Mouse (Mus musculus): ENCODE measurements around the gene Zmiz1. TPM values are rescaled to one million over a fixed set of nuclear protein-coding genes. Genes with fewer than 3 reads are reported as not detected.

Gene Zmiz1
- total and polyA plus RNA-seq, 3 experiments, result 90.8 to 142 (median 95.8) TPM

DNA sequence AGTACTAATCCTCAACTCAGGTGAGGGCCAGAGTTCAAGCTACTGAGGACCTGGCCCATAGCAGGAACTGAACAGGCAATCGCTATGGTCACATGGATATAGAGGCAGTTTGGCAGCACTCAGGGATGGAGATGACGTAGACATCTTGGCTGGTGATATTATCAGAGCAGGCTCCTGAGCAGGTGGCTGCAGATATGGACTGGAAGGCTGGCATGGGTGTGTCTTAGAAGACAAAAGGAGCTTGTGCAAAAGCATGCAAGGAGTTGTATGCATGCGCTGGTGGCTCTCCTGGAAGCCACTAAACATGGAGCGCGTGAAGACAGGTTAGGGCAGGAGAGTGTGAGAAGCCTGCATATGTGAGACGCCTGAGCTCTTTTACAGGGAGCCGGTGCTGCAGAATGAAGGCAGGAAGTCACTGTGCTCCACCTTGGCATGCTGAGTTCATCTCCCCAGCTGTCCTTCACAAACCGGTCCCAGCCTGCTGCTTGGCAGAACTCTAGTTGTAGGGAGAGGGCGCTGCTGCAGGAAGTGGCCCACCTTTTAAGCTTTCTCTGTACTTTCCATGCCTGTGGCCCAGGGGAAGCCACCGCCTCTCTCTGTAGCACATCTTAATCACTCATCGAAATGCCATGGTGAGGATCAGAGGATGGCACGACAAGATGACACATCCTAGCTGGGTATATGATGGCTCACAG lies 4.8 kb upstream of the Zmiz1 start:
- peak; percentile 20 for DNase-seq

DNA sequence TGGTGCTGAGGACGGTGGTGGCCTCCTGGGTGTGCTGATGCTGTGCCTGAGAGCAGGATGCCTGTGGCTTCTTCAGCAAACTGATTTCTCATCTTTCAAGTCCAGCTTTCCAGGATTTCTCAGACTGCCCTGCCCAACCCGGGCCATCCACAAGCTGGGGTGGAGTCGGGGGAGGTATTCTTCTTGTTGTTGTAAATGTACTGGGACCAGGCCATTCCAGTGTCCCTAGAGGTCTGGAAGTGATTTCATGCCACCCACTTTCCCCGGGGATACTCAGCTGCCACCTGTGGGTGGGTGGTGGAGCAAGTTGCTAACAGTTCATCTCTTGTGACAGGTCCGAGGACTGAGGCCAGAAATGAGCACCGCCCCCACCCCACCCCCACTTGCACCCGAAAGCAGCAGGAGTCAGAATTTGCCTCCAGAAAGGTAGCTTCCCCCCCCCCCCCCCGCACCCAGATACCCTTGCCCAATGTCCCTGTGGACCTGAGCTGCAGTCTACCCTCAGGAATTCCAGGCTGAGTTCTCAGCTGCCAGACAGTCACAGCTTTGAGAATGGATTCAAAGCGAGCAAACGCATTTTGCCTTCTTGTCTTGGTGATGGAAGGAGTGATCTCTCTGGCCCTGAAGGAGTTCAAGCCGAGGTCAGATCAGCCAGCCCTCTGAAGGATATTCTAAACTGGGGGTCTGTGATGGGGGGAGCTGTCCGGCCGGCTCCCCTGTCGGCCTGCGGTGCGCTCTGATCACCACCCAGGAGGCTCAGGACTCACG lies 2.1 kb upstream of the Zmiz1 start:
- DNase-seq, result peak; percentile 51

DNA sequence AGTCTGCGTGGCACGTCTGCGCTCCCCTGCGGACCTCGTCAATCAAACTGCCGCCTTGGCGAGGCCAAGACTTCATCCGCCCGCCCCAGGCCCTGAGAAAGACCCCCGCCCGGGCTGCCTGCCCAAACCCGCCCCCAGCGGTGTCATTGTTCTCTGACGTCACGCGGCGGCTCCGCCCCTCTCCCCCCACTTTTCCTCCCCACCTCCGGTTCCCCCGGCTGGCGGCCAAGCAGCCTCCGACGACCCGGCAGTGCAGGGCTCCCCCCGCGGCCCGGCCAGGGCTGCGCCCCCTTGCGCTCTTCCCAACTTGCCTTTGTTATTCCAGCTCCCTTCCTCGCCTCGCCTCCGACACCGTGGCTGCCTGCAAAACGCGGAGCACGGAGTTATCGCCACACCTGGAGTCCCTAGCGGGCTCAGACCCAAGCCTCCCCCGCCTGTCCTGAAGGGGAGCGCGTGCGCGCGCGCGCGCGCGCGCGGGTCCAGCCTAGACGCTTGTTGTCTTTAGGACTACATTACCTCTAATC lies 1.5 kb upstream of the Zmiz1 start:
- DNase-seq, result peak; percentile 99

DNA sequence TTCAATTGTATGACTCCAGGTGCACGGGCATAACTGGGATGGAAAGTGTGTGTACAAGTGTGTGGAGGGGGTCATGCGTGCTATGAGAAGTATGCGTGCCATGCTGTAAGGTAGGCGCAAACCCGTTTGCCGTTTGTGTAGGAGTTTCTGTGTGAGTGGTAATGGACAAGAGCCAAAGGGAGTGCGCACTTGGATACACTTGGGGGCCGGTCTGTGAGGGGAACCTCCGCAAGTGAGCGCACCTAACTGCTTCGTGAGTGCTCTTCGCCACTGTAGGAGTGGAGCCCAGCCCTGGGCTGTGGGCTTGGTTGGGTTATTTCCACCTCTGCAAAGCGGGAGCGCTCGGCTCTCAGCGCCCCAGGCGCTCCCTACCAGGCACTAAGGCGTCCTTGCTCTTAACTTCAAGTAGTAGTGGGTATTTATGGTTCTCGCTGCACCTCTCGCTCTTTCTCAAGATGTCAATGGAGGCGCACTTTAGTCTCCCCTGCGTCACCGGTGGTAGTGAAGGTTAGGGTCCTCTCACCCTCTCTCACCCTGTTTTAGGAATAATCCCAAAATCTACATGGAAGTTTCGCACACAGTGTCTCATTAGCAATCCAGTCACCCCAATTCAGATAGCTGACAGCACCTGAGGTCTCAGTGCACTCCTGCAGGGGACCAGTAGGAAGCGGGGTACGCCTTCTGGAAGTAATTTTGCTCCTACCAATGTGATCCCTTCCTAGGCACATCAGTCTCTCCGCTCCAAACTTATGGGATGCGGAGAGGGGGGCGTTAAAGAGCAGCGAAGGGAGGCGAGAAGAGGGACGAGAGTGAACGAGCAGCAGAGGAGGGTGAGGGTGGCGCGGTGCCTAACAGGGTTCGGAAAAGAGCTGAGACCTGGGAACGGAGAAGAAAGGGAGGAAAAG lies 622 bp upstream of the Zmiz1 start:
- peak; percentile 73 for DNase-seq

DNA sequence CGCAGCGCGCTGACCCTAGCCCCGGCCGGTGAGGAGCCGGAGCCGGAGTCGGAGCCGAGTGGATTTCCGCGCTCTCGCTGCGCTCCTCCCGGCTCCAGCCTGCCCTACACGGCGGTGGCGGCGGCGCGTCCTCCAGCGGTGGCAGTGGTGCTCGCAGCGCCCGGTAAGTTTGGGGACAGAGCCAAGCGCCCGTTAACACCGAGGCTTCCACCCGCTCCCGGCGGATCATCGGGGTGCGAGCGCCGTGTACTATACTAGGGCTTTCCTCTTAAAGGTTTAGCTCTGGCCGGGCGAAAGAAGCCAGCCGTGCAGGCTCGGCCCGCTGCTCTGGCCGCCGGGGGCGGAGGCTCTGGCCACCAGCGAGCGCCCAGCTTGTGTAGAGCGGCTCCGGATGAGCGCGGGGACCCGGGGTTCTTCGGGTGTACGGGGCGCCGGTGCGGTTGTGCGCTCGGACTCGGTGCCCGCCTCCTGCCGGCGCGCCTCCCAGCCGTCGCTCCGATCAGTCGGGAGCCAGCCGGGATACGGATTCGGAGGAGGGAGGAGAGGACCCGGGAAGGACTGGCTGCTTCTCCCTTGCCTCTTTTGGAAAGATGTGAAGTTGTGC lies 511 bp downstream of the Zmiz1 start:
- DNase-seq, result no peak

DNA sequence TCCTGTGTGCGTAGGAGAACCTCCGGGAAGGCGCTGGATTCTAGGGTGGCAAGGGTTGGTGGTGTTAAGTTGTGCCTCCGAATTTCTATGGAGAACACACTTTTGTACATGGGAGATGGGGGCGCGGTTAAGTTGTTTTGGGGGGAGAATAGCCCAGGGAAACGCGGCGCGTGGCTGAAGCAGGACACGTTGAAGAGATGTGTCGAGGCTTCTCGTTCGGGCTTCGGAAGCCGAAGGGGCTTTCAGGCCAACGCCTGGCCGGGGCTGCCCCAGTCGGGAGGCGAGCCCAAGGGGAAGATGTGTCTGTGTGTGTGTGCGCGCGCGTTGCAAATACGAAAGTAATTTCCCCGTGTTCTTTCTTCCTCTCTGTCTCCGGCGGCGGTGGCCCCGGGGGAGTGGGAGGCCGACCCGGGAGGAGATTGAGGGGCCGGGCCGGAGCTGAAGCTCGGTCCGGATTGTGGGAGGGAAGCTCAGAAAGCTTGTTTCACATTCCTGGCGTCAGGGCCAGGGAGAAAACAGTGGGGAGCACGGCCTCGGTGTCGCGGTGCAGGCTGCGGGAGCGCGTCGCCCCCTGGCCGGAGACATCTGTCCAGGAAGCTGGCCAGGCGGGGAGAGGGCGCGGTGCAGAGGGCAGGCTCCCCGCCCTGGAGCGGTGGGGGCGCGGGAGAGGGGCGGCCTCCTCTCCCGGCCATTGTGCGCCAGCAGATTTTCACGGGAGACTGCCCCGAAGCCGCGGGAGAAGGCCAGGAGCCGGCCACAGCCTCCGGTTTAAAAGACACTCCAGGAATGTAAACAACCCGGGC lies 1.2 kb downstream of the Zmiz1 start:
- peak; percentile 83 for DNase-seq

DNA sequence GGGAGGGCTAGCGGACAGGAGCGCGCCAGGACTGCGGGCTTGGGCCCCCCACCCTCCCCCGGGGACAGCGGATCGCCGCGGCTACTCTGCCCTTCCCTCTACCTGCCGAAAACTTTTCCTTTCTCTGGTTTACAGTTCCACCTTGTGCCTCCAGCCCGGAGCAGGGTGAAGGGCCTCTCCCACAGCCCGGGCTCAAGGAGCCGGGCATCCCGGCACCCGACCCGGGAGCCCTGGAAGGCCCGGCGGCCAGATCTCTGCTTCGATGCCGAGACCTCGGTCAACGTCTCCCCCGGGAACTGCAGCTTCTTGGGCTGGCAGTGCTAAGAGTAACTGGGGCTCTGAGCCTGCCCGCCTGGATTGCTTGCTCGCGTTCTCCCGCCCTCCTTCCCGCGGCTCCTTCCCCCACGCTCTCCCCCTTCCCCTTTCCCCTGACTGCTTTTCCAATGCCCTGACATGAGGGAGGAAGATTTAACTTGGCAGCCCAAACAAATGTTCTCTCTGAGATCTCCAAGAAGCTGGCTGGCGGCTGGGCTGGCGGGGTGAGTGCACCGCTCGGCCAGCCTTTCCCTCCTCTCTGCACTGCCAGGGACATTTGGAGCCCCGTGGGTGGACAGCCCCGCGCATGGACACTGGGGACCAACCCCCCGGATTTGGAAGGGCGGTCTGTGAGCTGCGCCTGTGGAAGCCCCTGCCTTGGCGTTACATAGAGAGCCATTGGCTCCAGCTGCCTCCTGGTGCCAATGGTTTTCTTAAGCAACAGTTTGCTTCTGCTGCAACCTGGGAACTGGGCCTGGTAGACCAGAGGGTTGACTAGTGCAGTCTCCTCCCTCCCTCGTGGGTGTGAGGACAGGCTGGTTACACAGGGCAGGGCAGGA lies 2.1 kb downstream of the Zmiz1 start:
- peak; percentile 92 for DNase-seq

DNA sequence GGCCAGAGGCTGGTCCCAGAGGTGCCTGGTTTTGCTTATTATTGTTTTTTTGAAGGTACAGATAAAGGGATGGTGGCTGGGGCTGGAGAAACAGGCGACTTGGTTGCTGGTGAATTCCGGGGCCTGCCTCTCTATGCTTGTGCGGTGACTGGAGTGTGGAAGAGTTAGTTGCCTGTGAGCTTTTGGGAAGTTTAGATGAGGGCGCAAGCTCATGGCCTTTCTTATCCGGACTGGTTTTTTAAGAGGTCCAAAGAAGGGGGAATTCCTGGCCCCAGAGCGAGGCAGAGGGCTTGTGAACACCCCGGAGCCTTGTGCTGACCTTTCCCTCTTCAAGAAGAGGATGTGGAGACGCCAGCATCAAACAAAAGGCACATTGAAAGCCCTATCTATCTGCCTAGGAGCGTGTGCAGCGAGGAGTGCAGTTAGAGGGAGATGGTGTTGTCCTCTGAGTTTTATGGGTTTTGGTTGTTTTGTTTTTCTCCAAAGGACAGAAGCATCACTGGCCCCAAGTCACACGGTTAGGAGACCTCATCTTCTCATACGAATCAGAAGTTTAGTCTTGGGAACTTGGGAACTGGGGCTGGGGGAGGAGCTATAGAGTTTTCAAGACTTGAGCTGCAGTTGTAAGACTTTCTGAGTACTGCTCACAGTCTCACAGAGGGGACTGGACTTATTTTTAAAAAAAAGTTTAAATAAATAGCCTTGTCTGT lies 2.8 kb downstream of the Zmiz1 start:
- DNase-seq, result no peak

DNA sequence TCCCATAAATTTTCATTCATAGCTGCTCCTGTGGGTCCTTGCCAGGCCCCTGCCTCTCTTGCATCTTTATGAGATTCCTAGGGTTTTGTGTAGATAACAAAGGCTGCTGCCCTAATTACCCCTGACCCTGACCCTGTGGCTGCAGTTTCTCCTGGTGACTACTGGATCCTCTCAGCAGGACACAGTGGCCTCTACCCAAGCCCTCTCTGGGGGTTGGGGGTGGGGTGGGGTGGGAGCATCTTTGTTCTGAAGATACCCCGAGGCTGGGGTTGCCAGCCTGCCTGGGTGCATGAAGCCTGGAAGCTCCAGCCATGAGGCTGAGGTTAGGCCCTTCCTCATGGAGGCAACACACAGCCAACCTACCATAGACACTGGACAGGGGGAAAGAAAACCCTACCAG lies 4.0 kb downstream of the Zmiz1 start:
- DNase-seq, result no peak

DNA sequence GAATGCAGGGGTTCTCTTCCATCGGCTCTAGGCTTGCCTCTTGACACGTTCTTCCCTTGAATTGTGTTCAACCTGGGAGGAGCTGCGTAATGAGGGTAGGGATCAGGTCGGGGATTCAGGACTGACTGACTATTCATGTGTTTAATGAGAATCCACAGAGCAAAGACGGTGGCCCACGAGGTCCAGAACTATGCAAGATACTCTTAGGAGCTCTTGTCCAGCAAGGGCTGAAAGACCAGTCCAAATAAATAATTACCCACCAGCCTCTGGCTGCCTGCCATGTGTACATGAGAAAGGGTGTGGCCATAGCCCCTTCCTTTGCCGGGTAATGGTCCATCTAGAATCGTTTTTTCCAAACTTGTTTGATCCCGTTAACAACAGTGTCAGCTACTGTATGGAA lies 4.9 kb downstream of the Zmiz1 start:
- no peak for DNase-seq

DNA sequence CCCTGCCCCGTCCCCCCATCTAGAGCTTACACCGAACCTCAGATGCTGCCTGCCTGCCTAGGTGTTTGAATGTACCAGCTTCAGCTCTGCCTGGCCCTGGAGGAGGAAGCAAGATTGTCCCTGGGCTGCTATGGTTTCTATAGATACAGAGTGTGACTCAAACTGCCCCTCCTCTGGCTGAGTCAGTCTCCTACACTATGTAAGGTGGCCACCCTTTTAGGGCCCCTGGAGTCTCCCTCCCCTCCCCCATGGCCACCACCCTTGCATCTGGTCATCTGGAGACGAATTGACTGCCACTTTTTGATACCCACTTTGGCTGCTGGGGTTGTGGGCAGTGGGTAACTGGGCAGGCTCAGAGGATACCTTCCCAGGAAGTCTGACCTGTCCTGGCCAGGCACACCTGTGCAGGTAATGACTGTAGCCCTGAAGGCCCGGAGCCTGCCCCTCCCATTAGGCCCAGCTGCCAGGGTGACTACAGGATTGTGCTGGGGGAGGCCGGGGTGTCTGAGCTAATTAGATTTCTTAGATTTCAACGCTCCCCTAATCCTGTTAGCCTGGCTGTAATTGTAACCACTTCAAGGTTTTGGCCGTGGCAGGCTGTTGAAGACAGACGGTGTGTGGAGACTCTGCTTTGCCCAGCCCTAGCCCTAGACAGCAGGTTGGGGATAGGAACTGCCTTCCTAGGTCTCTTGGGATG lies 5.8 kb downstream of the Zmiz1 start:
- DNase-seq, result no peak

DNA sequence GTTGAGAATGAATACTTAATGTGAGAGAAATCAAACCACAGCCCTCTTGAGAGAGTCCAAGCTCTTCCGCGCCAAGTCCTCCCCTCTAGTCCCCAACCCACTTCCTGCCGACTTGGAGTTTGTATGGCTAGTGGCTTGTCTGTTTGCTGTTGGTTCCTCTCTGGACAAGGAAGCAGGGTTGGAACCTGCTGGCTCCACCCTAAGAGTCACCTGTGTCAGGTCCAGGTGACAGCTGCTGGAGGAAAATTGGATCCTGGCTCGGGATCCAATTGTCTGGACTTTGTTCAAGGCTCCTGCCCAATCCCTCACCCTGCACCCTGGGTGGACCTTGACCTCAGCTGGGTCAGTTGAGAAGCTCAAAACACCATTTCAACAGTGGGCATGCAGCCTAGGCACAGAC lies 7.4 kb downstream of the Zmiz1 start:
- peak; percentile 68 for DNase-seq

DNA sequence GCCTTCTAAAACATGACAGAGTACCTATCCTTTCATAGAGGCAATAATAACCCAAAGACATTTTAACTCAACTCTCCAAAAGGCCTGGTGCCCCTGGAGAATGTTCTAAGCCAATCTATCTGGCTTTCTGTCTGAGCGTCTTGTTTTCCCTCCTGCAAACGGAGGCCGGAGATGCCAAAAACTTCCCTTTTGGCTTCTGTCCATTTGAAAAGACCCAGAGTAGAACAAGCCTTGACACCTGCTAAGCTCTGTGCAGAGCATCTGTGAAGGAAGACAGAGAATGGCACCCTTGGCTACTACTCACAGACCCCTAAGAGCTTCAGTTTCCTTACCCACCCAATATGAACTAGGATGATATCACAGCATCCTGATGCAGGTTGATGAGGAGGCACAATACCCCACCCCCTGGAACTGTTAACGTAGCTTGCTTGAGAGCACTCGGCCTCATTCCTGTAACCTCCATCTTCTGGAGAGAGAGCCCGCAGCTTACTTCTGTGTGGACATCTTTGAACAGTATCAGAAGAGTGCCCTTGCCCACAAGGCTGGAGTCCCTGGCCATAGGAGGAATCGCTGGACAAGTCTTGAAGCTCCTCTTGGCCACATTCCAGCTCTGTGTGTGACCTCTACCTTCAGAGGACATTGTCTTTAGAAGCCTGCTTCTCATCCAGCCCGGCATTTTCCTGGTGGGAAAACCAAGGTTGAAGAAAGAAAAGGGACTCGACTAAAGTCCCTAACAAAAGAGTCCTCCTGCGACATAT lies 9.1 kb downstream of the Zmiz1 start:
- peak; percentile 22 for DNase-seq

DNA sequence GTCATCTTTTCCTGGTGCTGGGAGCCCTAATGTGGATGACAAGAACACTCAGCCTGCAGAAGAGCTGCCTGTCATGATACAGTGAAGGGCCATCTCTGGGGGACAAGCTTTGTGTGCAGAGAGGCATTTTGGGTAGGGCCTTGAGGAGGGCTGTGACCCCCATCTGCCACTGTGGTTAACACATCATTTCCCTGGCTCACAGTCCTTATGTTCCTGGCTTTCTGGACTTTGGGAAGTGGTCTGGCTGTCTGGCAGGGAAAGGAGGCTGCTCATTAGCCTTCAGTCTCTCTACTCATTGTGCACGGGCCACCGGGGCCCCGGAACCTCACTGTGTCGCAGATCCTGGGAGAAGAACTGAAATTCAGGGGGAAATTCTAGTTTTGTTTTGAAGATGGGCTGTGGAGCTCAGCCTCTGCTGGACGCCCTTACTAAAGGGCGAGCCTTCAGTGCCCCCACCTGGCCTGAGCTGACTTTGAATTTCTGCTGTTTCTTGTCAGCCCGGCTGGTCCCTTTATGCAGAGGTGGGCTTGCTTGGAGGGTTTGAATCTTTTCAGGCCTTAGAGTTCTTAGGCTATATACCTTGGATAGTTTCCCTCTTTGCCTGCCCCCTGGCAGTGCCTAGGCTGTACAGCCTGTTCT lies 10.0 kb downstream of the Zmiz1 start:
- DNase-seq, result peak; percentile 15

DNA sequence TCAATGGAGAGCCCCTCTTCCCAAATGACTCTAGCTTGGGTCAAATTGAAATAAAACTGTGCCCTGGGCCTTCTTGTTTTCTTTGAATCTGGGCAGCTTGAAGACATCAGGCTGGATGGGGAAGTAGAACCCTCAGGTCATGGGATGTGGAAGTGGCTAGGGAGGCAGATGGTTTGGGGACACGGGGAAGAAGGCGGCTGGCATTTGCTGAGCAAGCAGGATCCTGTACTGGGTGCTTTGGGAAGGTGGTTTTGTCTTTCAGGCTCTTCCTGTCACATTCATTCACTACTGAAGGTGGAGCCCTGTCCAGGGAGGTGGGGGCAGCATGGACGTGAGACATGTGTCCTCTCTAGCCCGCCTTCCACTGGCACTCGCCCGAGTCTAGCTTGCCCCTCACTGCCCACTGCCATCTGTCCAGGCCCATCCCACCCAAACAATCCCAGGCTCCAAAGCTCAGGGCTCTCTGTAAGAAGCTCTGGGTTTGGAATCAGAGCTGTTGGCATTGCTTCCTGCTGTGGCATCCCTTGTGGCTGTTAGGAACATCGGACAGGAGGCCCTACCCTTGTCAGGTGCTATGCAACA lies 11.3 kb downstream of the Zmiz1 start:
- no peak for DNase-seq

DNA sequence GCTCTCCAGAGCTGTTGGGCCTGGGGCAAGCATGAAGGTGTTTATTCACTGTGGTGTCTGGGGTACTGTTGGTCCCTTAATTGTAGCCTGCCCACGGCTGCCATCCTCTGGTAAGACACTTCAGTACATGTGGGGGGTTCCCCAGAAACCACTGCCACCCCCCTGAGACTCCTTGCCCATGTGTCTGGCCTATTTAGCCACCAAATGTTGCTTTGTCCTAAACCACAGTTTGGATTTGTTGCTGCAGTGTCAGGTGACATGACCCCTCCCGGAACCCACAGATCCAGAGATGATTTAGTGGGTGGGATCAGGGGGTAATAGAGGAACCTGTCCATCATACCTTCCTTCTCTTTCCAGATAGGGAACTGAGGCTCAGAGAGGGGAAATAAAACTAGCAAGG lies 12.1 kb downstream of the Zmiz1 start:
- no peak for DNase-seq
